Mouse (Mus musculus) layer of hippocampus, adult 18-20 months (tissue): Measurements from ENCODE around the gene Rap1b. TPM values are rescaled to one million over a fixed set of nuclear protein-coding genes. Genes with fewer than 3 reads are reported as not detected.
"Not testable (repeated sequence)": the region's sequence is repeated elsewhere in the genome, so short reads cannot be mapped to it uniquely, and the experiment has no call there.

Experiments used
- DNase-seq, 2 experiments: peaks; one replicate each; pipeline ENCODE4 v3.0.0; 2022; ENCODE audit warnings: low spot score in 2 of 2
- long read RNA-seq: library from polyadenylated mRNA; stranded (forward); transcript quantifications from one replicate; pipeline ENCODE4 v2.0.0, GENCODE M21; 2021
- total RNA-seq, 2 experiments: library from RNA; stranded (reverse); gene quantifications; 2 replicates each; pipeline ENCODE4 v1.2.3; 2021

Rap1b gene
- 10 to 100 TPM; 55.5 to 59.5 TPM for total RNA-seq
- long read RNA-seq, transcript Rap1b-201 (8 exons, 2,724 nt) = major isoform, 99 of 108 reads
- long read RNA-seq, partial matches to known transcripts = 3 of 108 reads
- long read RNA-seq, other reads (novel, unspliced or antisense) = 6 of 108 reads

- DNase-seq = peak; percentile 92 to 97
Measured at GRCm38 (mm10) chr10:117845597-117846259, at the start of gene Rap1b. Gene Rap1b, minus strand, starts transcription at chr10:117846035.

DNA sequence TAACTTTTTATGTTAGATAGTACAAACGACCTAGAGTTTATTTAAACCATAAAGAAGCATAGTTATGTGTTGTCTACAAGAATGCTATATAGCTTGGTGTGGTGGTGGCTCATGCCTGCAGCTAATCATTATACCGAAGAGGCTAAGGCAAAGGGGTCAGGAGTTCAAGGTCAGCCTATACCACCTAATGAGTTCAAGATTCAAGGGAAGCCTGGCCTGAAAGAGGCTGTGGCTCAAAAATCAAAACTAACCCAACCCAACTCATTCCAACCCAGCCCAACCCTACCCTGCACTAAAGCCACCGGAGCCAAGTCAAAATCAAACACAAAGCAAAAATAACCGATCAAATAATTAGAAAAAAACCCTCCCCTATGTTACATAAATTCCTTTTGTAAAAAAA, 49.4 kb upstream of the Rap1b start:
- no peak for DNase-seq

- no peak for DNase-seq
Measured at GRCm38 (mm10) chr10:117894114-117895035, 48.5 kb upstream of the Rap1b start.

DNA sequence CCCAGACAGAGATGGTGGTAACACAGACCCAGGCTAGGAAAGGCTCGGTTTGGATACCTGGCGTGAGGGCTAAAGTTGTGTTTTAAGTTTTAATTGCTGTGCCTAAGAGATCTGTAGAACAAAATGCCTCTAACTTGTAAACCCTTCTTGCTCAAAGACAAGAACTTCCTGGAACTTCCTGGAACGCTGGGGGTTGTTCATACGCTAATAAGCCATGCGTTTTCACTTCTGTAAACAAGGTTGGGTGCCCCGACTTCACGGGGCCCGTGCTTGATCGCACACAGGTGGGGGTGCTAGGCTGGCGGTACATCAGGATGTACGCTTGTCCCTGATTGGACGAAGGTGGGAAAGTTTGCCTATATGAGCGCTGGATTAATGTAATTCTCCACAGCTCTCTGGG, 47.3 kb upstream of the Rap1b start:
- DNase-seq = not testable (repeated sequence)

DNA sequence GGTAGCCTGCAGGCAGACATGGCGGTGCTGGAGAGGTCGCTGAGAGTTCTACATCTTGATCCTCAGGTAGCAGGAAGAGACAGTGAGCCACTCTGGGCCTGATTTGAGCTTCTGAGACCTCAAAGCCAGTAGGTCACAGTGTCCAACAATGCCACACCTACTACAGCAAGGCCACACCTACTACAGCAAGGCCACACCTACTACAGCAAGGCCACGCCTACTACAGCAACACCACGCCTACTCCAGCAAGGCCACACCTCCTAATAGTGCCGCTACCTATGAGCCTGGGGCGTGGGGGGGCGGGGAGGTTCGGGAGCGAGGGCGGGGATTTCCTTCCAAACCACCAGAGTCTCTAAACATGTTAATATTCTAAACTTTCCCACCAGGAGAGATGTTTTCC, 45.5 kb upstream of the Rap1b start:
- DNase-seq = no peak

GRCm38 (mm10) chr10:117888822-117889221, 43.0 kb upstream of the Rap1b start:
- DNase-seq = no peak

- DNase-seq = no peak
Measured at GRCm38 (mm10) chr10:117885358-117885757, 39.5 kb upstream of the Rap1b start.

GRCm38 (mm10) chr10:117884760-117885159, 38.9 kb upstream of the Rap1b start:
- no peak for DNase-seq

GRCm38 (mm10) chr10:117883438-117883837, 37.6 kb upstream of the Rap1b start:
- DNase-seq = no peak

GRCm38 (mm10) chr10:117878628-117879027, 32.8 kb upstream of the Rap1b start:
- DNase-seq = no peak

DNA sequence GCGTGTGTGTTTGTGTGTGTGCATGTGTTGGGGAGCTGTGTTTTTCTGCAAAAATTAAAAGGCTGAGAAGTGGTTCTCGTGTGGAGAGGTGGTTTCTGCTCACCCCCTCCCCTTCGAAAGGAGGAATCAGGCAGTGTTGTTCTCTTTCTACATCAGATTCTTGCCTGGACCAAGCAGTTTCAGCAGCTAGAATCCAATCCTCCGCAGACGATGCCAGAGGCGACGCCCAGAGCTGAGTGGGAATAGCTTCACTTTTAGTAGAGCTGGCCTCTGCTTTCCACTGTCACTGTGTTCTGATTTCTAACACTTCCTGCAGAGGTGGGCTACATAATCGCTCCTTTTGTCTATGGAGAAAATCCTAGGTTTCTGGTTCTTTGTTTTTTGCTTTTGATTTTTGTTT, 31.0 kb upstream of the Rap1b start:
- no peak for DNase-seq

DNA sequence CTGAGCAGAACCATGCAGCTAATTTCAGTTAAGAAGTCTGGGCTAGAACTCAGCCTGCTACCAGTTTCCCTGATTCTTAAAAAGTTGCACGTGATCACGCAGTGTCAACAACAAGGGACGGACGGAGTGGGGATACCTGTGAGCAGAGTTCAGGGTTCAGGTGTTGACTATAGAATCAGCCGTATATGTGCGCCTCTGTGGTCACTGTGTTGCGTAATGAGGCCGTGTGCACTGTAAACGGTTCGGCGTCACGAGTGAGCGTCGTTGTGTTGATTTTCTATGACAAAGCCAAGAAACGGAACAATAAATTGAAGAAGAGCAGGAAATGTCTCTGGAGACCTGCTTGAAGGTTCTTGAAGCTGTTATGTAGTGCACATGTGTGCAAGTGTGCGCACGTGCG, 30.6 kb upstream of the Rap1b start:
- no peak for DNase-seq

DNA sequence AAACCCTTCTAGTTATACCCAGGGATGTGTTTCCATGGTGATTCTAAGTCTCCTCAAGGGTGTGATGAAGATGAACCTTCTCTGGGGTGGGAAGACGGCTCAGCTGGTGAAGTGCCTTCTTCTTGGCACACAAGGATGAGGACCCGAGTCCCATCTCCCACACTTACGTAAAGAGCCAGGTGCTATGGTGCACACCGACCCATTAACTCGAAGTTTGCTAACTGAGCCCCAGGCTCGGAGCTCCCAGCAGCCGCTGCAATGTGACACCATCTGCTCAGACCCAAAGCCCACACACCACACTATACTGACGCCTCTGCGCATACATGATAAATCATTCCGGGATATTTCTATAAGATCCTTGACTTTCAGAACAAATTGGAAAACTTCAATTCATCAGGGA, 29.1 kb upstream of the Rap1b start:
- DNase-seq = peak; percentile 44 to 72

GRCm38 (mm10) chr10:117873952-117874351, 28.1 kb upstream of the Rap1b start:
- DNase-seq = peak in 1 of 2 experiments; percentile 22

- DNase-seq = no peak
Measured at GRCm38 (mm10) chr10:117872468-117872867, 26.6 kb upstream of the Rap1b start.

GRCm38 (mm10) chr10:117867301-117867700, 21.5 kb upstream of the Rap1b start:
- DNase-seq = no peak

DNA sequence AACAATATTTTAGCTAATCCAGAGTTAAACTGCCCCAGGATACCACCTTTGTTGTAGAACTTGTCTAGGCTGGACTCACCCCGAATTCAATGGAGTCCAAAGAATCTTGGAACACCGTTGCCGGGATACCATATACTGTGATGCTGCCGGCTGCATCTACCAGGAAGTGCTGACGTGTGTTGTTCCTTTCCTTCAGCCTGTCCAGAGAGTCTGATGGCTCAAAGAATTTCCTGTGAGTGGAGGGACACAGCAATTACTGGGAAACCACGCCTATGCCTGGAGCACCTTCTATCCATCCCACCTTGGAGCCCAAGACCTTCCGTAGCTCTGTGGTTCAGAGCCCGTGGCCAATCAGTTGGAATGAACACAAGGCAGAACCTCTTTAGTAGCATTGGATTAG, 20.8 kb upstream of the Rap1b start:
- no peak for DNase-seq

DNA sequence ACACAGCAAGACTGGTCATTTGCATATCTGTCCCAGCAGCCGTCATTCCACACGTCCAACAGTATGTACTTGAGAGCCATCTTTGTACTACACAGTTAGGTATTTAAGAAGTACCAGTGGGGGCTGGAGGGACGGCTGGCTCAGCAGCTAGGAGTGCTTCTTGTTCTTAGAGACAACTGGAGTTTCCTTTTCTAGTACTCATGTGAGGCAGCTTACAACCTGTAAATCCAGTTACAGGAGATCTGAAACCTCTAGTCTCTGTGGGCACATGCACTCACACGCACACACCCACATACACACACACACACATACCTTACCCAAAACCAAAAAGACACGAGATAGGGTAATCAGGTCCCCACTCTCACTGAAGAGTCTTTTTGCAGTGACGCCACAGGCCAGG, 18.9 kb upstream of the Rap1b start:
- DNase-seq = no peak

- no peak for DNase-seq
Measured at GRCm38 (mm10) chr10:117864251-117864650, 18.4 kb upstream of the Rap1b start.

DNA sequence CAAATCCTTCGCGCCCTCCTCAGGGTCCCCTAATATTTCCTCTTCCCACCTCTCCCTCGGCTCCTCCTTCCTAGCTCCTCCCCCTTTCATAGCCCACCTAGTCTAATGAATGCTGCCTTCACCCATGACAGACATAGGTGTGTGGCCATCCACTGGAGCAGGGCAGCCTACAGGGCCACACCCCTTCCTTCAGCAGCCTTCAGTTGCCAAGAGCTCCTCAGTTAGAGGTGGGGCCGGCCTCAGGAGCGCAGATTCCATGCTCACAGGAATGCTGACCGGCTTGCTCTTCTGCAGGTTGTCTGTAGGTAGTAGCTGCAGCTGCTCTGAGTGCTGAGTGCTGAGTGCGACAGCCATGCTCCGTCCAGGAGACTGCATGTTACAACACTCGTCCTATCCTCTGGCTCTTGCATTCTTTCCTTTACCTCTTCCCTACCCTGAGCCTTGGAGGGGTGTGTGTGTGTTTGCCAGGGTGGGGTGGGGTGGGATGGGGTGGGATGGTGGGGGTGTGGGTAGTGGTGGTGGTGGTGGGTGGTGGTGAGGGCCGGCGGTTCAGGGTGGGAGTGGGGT, 16.3 kb upstream of the Rap1b start:
- DNase-seq = no peak

- no peak for DNase-seq
Measured at GRCm38 (mm10) chr10:117860958-117861357, 15.1 kb upstream of the Rap1b start.

- DNase-seq = no peak
Measured at GRCm38 (mm10) chr10:117860361-117860760, 14.5 kb upstream of the Rap1b start.
